Mouse (Mus musculus) embryonic facial prominence, embryonic 14.5 days (tissue): ENCODE measurements around the gene Spns3. TPM values are rescaled to one million over a fixed set of nuclear protein-coding genes. Genes with fewer than 3 reads are reported as not detected.
"Not testable (repeated sequence)": the region's sequence is repeated elsewhere in the genome, so short reads cannot be mapped to it uniquely, and the experiment has no call there.

Source experiments
- ATAC-seq: fragments of 200-750 bp; cut with Nextera tagmentation; 2 replicates; pipeline ENCODE4 v1.8.0; 2017; ENCODE audit warnings: low read depth, moderate number of reproducible peaks, moderate TSS enrichment
- DNase-seq: peaks from one replicate; pipeline ENCODE4 v3.0.0-alpha.2; 2015; ENCODE audit warnings: low spot score
- H3K27ac ChIP-seq: fragments of 300-500 bp; sonication (generic); replicated peaks from 2 replicates; pipeline ENCODE4 v1.5.1; 2014; ENCODE audit warnings: low read depth, mild to moderate bottlenecking, low read length, moderate library complexity
- H3K27me3 ChIP-seq: fragments of 300-500 bp; sonication (generic); replicated peaks from 2 replicates; pipeline ENCODE4 v1.6.1; 2014; ENCODE audit warnings: low read length; ENCODE audit not compliant: control insufficient read depth, insufficient read depth
- H3K36me3 ChIP-seq: fragments of 300-500 bp; sonication (generic); 2 replicates; pipeline ENCODE4 v1.6.1; 2014; ENCODE audit warnings: low read length, mixed read lengths; ENCODE audit not compliant: control insufficient read depth, insufficient read depth
- H3K4me1 ChIP-seq: fragments of 300-500 bp; sonication (generic); 2 replicates; pipeline ENCODE4 v1.6.1; 2014; ENCODE audit warnings: antibody characterized with exemption, low read length; ENCODE audit not compliant: control insufficient read depth, insufficient read depth
- H3K4me2 ChIP-seq: fragments of 300-500 bp; sonication (generic); 2 replicates; pipeline ENCODE4 v1.6.1; 2014; ENCODE audit warnings: low read depth, mild to moderate bottlenecking, low read length, moderate library complexity, mixed read lengths
- H3K4me3 ChIP-seq: fragments of 300-500 bp; sonication (generic); 2 replicates; pipeline ENCODE4 v1.5.1; 2014; ENCODE audit warnings: low read depth, mild to moderate bottlenecking, low read length
- H3K9ac ChIP-seq: fragments of 300-500 bp; sonication (generic); 2 replicates; pipeline ENCODE4 v1.6.1; 2014; ENCODE audit warnings: low read depth, mild to moderate bottlenecking, low read length, moderate library complexity, mixed read lengths
- H3K9me3 ChIP-seq: fragments of 300-500 bp; sonication (generic); 2 replicates; pipeline ENCODE4 v1.6.1; 2016; ENCODE audit warnings: low read length; ENCODE audit not compliant: control insufficient read depth
- WGBS: fragments of 180-500 bp; shearing (Covaris S2); extraction: QIAGEN DNeasy Blood & Tissue Kit; methylation state at CpG from one replicate; pipeline ENCODE4 v1.1.7; 2014; 5-methylcytosine and 5-hydroxymethylcytosine counted together
- polyA plus RNA-seq: library from polyadenylated mRNA; unstranded; fragments of >200 nt; fragmentation: Nextera tagmentation; extraction: Ambion mirVana; gene quantifications from 2 replicates; pipeline ENCODE4 v1.2.1, GENCODE M21; 2014

The Spns3 gene
- polyA plus RNA-seq, 1 experiment from 2014 or later = 0.54 TPM

DNA sequence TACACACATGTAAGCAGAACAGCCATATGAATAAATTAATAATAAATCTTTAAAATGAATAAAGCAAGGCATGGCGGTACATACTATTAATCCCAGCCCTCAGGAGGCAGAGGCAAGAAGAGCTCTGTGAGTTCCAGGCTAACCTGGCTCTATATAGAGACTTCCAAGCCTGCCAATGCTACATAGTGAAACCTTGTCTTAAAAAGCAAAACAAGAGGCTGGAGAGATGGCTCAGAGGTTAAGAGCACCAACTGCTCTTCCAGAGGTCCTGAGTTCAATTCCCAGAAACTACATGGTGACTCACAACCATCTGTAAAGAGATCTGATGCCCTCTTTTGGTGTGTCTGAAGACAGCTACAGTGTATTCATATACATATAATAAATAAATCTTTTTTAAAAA lies 6.6 kb downstream of the Spns3 start:
- ATAC-seq = not testable (repeated sequence)

DNA sequence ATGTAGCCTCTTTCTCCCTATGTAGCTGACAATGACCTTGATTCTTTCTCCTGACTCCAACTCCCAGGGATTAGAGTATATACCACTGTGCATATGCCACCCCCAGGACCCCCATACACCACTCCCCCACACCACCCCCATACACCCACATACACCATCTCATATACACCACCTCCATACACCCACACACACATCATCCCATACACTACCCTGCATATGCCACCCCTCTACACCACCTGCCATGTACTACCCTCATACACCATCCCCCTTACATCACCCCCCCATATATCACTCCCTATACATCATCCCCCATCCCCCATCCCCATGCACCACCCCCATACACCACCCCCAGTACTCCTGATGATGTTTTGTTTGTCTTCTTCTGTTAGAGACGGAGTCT lies 7.7 kb downstream of the Spns3 start:
- Histone ChIP-seq H3K4me2 (no peak overlapping the region), H3K9me3 (no peaks in the 10 kb centered on the region), H3K27ac (no peak overlapping the region), H3K36me3 (no peaks in the 10 kb centered on the region), H3K9ac (no peak overlapping the region), H3K4me1 (no peaks in the 10 kb centered on the region), H3K4me3 (no peak overlapping the region), H3K27me3 (no peaks in the 10 kb centered on the region)
- 86% methylated on average over 1 of the region's 1 CpGs for WGBS
- ATAC-seq (no peak), DNase-seq (no peak)

More for the DNA sequence above, 6.6 kb downstream of the Spns3 start:
- not testable (repeated sequence) for H3K9me3 ChIP-seq, H3K36me3 ChIP-seq, H3K4me3 ChIP-seq, H3K9ac ChIP-seq, H3K4me1 ChIP-seq, DNase-seq, H3K27ac ChIP-seq, H3K27me3 ChIP-seq, H3K4me2 ChIP-seq
- WGBS = 93% methylated on average over 1 of the region's 1 CpGs

DNA sequence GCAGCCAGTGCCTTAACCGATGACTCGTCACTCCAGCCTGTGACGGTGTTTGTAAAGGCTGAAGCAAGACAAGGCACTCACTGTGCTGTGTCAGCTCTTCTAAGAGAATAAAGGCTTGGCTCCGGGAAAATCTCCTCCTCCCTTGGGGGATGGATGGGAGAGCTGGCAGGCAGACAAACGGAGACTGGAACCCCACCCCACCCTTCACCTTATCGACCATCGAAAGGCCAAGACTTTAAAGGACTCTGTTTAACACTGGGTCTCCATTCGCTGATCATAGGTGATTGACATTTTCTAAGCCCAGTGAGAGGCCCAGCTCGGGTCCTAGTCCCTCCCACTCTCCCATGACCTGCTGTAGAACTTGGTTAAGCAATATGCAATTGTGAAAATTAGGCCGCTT lies 8.4 kb downstream of the Spns3 start:
- H3K27ac ChIP-seq = no peak overlapping the region
- no peaks in the 10 kb centered on the region for H3K36me3 ChIP-seq
- H3K9ac ChIP-seq = no peak overlapping the region
- no peaks in the 10 kb centered on the region for H3K27me3 ChIP-seq
- H3K9me3 ChIP-seq = no peaks in the 10 kb centered on the region
- H3K4me3 ChIP-seq = no peak overlapping the region
- 64% methylated on average over 10 of the region's 10 CpGs for WGBS
- ATAC-seq (no peak), DNase-seq (no peak)
- no peaks in the 10 kb centered on the region for H3K4me1 ChIP-seq
- no peak overlapping the region for H3K4me2 ChIP-seq

DNA sequence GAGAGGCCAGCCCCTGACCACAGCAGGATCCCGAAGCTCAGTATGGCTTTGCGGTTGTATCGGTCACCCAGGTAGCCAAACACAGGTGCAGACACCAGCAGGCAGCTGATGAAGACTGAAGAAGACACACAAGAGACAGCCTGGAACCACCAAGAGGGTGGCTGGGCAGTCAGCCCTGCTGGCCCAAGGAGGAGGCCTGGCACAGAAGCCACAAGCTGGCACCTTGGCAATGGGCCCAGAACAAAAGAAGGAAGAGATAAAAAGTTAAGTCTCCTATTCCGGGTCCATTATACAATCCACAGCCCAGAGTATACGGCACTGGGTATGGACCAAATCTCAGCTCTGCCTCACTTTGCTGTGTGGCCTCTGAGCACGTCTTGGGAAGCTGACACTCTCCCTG lies 9.9 kb downstream of the Spns3 start:
- H3K4me3 ChIP-seq = no peak overlapping the region
- no peaks in the 10 kb centered on the region for H3K27me3 ChIP-seq
- H3K9ac ChIP-seq = no peak overlapping the region
- H3K4me1 ChIP-seq = no peaks in the 10 kb centered on the region
- H3K27ac ChIP-seq = no peak overlapping the region
- no peak overlapping the region for H3K4me2 ChIP-seq
- H3K36me3 ChIP-seq = no peaks in the 10 kb centered on the region
- DNase-seq (no peak), ATAC-seq (no peak)
- H3K9me3 ChIP-seq = no peaks in the 10 kb centered on the region
- WGBS = 88% methylated on average over 6 of the region's 6 CpGs

DNA sequence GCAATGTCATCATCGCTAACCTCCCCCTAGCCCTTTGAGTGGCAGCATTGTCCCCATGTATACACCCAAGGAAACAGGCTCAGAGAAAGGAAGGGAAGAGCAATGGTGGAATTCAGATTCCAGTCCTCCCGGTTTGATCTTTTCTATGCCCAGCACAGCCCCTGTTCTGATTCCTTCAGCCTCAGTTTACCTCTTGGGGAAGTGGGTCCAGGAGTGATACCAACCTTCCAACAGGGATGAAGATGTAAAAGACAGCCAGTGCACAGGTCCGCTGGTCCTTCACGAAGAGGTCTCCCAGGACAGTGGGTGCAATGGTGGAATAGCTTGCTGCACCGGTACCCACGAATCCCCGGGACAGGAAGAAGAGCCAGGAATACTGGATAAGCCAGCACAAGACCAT lies 11.5 kb downstream of the Spns3 start:
- Histone ChIP-seq H3K36me3 (no peaks in the 10 kb centered on the region), H3K27me3 (no peaks in the 10 kb centered on the region), H3K27ac (no peak overlapping the region), H3K4me3 (no peak overlapping the region), H3K9ac (no peak overlapping the region), H3K4me2 (no peak overlapping the region), H3K9me3 (no peaks in the 10 kb centered on the region), H3K4me1 (no peaks in the 10 kb centered on the region)
- WGBS = 84% methylated on average over 7 of the region's 7 CpGs
- no peak for ATAC-seq
- no peak for DNase-seq

DNA sequence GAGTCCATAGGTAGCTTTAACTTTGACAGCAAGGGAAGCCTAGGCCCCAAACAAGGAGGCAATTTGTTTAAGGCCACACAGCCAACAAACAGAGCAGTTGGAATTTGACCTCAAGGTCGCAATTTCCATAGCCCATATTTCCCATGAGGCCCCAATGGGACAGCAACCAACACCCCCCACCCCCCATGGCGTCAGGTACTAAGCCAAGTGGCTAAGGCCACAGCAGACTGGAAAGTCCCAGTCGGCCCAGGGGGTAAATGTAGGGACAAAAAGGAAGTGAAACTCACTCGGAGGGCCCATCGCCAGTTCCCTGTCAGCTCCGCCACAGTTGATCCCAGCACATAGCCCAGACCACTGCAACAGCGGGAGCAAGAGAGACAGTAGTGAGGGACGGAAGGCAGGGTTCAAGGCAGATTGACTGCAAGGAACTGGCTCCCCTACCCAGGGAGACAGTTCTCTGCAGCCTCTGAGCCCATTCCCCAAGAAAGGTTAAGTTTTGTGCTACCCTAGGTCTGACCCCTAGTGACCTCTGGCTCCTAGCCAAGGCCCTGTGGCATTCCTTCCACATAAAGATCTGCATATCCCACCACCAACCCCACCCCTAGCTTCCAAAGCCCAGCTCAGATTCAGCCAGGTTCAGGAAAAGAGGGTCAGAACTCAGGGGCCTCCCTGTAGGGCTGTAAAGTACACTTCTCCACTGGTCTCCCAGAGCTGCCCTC lies 12.1 kb downstream of the Spns3 start:
- Histone ChIP-seq H3K4me1 (no peaks in the 10 kb centered on the region), H3K9me3 (no peaks in the 10 kb centered on the region), H3K27me3 (no peaks in the 10 kb centered on the region), H3K4me2 (no peak overlapping the region), H3K9ac (no peak overlapping the region), H3K4me3 (no peak overlapping the region), H3K36me3 (no peaks in the 10 kb centered on the region), H3K27ac (no peak overlapping the region)
- 46% methylated on average over 8 of the region's 8 CpGs for WGBS
- DNase-seq (no peak), ATAC-seq (no peak)

DNA sequence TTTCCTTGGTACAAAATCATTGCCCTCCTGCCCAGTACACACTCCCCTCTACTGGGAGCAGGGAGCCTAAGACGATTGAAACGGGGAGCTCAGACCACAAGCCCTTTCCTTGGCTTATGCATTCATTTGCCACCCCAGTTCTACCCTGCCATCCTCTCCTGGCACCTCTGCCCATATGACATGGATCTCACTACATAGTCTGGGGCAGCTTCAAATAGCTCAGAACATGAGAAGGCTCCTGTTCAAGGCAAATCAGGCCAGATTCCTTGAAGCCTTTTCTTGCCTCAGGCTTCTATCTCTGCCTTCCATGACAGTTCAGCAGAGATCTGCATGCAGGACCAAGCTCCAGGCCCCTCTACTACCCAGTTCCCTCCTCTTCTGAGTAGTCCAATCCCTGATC lies 12.8 kb downstream of the Spns3 start:
- Histone ChIP-seq H3K4me3 (no peak overlapping the region), H3K27ac (no peak overlapping the region), H3K9me3 (no peaks in the 10 kb centered on the region), H3K27me3 (no peaks in the 10 kb centered on the region), H3K4me2 (no peak overlapping the region), H3K9ac (no peak overlapping the region), H3K4me1 (no peaks in the 10 kb centered on the region), H3K36me3 (no peaks in the 10 kb centered on the region)
- DNase-seq (no peak), ATAC-seq (no peak)
- WGBS = 71% methylated on average over 2 of the region's 2 CpGs

DNA sequence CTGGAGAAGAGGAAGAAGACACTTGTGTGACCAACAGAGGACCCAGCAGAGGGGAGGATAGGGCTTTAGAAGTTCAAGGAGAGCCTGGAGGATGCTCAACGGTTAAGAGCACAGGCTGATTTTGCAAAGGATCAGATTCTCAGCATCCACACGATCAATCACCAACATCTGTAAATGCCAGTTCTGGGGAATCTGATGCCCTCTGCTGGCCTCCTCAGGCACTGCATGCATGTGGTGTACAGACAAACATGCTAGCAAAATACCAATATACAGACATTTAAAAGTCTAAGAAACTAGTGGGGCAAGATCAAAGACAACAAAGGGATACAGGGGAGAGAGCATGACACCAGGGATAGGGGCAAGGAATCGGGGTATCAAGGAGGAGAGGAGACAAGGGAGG lies 14.8 kb downstream of the Spns3 start:
- Histone ChIP-seq H3K27ac (no peak overlapping the region), H3K4me3 (no peak overlapping the region), H3K27me3 (no peaks in the 10 kb centered on the region), H3K4me1 (no peaks in the 10 kb centered on the region), H3K9ac (no peak overlapping the region), H3K36me3 (no peaks in the 10 kb centered on the region), H3K9me3 (no peaks in the 10 kb centered on the region), H3K4me2 (no peak overlapping the region)
- DNase-seq (no peak), ATAC-seq (no peak)
- 81% methylated on average over 3 of the region's 3 CpGs for WGBS

DNA sequence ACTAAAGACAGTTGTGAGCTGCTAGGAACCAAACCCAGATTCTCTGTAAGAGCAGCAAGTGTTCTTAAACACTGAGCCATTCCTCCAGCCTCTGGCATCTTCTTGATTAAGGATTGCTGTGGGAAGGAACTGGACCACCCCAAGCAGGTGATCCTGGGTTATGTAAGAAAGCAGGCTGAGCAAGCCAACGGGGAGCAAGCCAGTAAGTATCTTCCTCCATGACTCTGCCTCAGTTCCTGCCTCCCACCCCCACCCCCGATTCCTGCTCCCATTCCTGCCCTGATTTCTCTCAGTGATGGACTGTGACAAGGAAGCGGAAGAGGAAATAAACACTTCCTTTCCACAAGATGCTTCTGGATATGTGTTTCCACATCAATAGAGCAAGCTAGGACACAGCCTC lies 17.4 kb downstream of the Spns3 start:
- Histone ChIP-seq H3K9me3 (no peaks in the 10 kb centered on the region), H3K4me2 (no peak overlapping the region), H3K36me3 (no peaks in the 10 kb centered on the region), H3K27me3 (no peaks in the 10 kb centered on the region), H3K9ac (no peak overlapping the region), H3K4me3 (no peak overlapping the region), H3K4me1 (no peaks in the 10 kb centered on the region), H3K27ac (no peak overlapping the region)
- no peak for DNase-seq
- no peak for ATAC-seq
- WGBS = 73% methylated on average over 3 of the region's 3 CpGs
